Mouse (Mus musculus) E14TG2a.4 (cell line): ENCODE results near the gene Med13l.
A peak's percentile ranks its signal among the peaks of the same experiment; 100 is the strongest.

Experiments
- H3K27me3 ChIP-seq: 2 replicates; pipeline ENCODE4 v1.6.1; 2014; ENCODE audit warnings: low read length, control low read depth; ENCODE audit not compliant: insufficient read depth
- H3K36me3 ChIP-seq: 2 replicates; pipeline ENCODE4 v1.6.1; 2014; ENCODE audit warnings: low read length, control low read depth; ENCODE audit not compliant: insufficient read depth
- H3K4me1 ChIP-seq: replicated peaks from 2 replicates; pipeline ENCODE4 v1.6.1; 2014; ENCODE audit warnings: low read depth, low read length, control low read depth
- H3K4me3 ChIP-seq: replicated peaks from 2 replicates; pipeline ENCODE4 v1.5.1; 2014; ENCODE audit warnings: mild to moderate bottlenecking, low read length
- H3K9me3 ChIP-seq: 2 replicates; pipeline ENCODE4 v1.6.1; 2014; ENCODE audit warnings: low read length, control low read depth
- CTCF ChIP-seq: conservative IDR thresholded peaks from 2 replicates; pipeline ENCODE4 v1.5.1; 2014; ENCODE audit warnings: low read length
- NANOG ChIP-seq: IDR thresholded peaks from 2 replicates; pipeline ENCODE4 v1.6.1; 2014; ENCODE audit warnings: borderline replicate concordance, low read length, mixed read lengths
- POU5F1 ChIP-seq: IDR thresholded peaks from 2 replicates; pipeline ENCODE4 v1.6.1; 2014; ENCODE audit warnings: low read length, borderline replicate concordance

The Med13l gene

GRCm38 (mm10) chr5:118725886-118726505, 165.5 kb downstream of the Med13l start:
- Histone ChIP-seq H3K4me3 (no peak overlapping the region), H3K9me3 (no peaks in the 10 kb centered on the region), H3K4me1 (peaks cover 33% of the 10 kb centered on the region), H3K27me3 (no peaks in the 10 kb centered on the region), H3K36me3 (peaks cover 90% of the 10 kb centered on the region)
- TF ChIP-seq NANOG (no peak), CTCF (no peak)

- peaks cover 33% of the 10 kb centered on the region for H3K4me1 ChIP-seq
- no peak overlapping the region for H3K4me3 ChIP-seq
- H3K9me3 ChIP-seq = no peaks in the 10 kb centered on the region
- H3K36me3 ChIP-seq = peaks cover 91% of the 10 kb centered on the region
- no peaks in the 10 kb centered on the region for H3K27me3 ChIP-seq
- TF ChIP-seq CTCF = no peak
- TF ChIP-seq POU5F1 = no peak
- TF ChIP-seq NANOG = no peak
Observed at GRCm38 (mm10) chr5:118727336-118727735, 166.9 kb downstream of the Med13l start.

- H3K4me3 ChIP-seq = no peak overlapping the region
- no peaks in the 10 kb centered on the region for H3K27me3 ChIP-seq
- H3K36me3 ChIP-seq = peaks cover 97% of the 10 kb centered on the region
Observed at GRCm38 (mm10) chr5:118732221-118732620, 171.7 kb downstream of the Med13l start.

GRCm38 (mm10) chr5:118732651-118733050, 172.2 kb downstream of the Med13l start:
- Histone ChIP-seq H3K36me3 (peaks cover 95% of the 10 kb centered on the region), H3K27me3 (no peaks in the 10 kb centered on the region), H3K4me1 (peaks cover 28% of the 10 kb centered on the region), H3K4me3 (no peak overlapping the region), H3K9me3 (no peaks in the 10 kb centered on the region)
- no peak for TF ChIP-seq POU5F1
- no peak for TF ChIP-seq CTCF
- no peak for TF ChIP-seq NANOG

More at GRCm38 (mm10) chr5:118732221-118732620, 171.7 kb downstream of the Med13l start:
- Histone ChIP-seq H3K4me1 (peaks cover 29% of the 10 kb centered on the region), H3K9me3 (no peaks in the 10 kb centered on the region)
- TF ChIP-seq POU5F1 (no peak), CTCF (no peak), NANOG (no peak)

DNA sequence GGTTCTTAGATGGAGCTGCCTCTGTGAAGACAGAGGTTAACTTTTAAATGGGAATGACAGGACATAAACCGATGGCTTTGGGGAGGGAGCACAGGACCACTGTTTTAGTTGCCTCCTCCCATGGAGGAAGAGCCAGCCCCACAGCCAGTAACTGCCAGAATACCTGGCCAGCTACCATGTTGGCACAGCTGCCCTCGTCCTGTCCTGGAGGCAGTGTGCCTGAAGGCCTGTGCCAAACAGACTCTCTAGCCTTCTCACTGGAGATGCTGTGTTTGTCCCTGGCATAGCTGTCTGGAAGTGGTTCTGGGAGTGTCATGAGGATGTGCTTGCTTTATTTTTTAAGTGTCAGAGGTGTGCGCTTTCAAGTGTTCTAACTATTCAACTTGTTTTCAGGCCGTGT, 173.1 kb downstream of the Med13l start:
- H3K4me3 ChIP-seq = no peak overlapping the region
- H3K27me3 ChIP-seq = no peaks in the 10 kb centered on the region
- peaks cover 95% of the 10 kb centered on the region for H3K36me3 ChIP-seq
- H3K9me3 ChIP-seq = no peaks in the 10 kb centered on the region
- peaks cover 18% of the 10 kb centered on the region for H3K4me1 ChIP-seq
- TF ChIP-seq POU5F1 (no peak), NANOG (no peak), CTCF (no peak)

GRCm38 (mm10) chr5:118734455-118734854, 174.0 kb downstream of the Med13l start:
- no peak overlapping the region for H3K4me3 ChIP-seq
- H3K4me1 ChIP-seq = peaks cover 15% of the 10 kb centered on the region
- H3K36me3 ChIP-seq = peaks cover 94% of the 10 kb centered on the region
- H3K27me3 ChIP-seq = no peaks in the 10 kb centered on the region
- no peaks in the 10 kb centered on the region for H3K9me3 ChIP-seq
- no peak for TF ChIP-seq CTCF
- TF ChIP-seq POU5F1 = no peak
- no peak for TF ChIP-seq NANOG

GRCm38 (mm10) chr5:118735738-118736137, 175.3 kb downstream of the Med13l start:
- Histone ChIP-seq H3K36me3 (peaks cover 94% of the 10 kb centered on the region), H3K27me3 (no peaks in the 10 kb centered on the region), H3K9me3 (no peaks in the 10 kb centered on the region), H3K4me1 (peaks cover 15% of the 10 kb centered on the region), H3K4me3 (no peak overlapping the region)
- TF ChIP-seq CTCF = no peak
- TF ChIP-seq POU5F1 = no peak
- TF ChIP-seq NANOG = no peak

DNA sequence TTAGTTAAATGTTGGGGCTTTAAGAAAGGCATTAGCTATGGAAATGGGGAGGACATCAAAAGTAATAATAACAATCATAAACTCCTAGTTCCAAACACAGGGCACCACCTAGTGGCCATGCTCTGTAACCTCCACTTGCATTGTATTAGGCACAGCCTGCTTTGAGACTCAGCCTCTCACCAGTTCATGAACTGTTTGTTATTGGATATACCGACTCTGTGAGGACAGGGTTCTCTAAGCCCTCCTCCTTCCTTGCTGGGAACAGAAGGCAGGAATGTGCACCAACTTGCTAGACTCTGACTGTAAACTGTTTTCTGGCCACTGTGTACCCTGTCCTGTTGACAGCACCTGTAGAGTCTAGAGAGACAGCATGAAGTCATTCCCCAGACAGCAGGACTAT, 177.1 kb downstream of the Med13l start:
- Histone ChIP-seq H3K36me3 (peaks cover 95% of the 10 kb centered on the region), H3K9me3 (no peaks in the 10 kb centered on the region), H3K4me1 (peaks cover 15% of the 10 kb centered on the region), H3K4me3 (no peak overlapping the region), H3K27me3 (no peaks in the 10 kb centered on the region)
- TF ChIP-seq CTCF (peak; percentile 70), NANOG (no peak)

DNA sequence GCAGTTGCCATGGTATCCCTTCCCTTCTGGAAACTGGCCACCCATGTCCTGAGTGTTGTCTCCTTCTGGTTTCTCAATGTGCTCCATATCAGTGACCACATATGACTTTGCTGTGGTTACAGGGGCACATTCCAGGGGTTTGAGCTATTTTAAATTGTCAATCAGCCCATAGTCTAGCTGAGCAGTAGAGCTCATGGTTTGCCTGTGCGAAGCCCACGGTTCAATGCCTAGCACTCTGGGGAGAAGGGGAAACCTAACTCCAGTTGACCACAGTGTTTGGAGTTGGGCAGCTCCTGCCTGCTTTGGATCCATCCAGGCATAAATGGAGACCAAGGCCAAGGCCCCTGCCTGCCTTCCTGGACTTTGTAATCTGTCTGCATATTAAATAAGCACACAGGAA, 182.6 kb downstream of the Med13l start:
- H3K4me3 ChIP-seq = no peak overlapping the region
- no peaks in the 10 kb centered on the region for H3K9me3 ChIP-seq
- TF ChIP-seq POU5F1 (no peak), CTCF (no peak), NANOG (no peak)
- H3K36me3 ChIP-seq = peaks cover 99% of the 10 kb centered on the region
- H3K27me3 ChIP-seq = no peaks in the 10 kb centered on the region
- H3K4me1 ChIP-seq = peaks cover 3% of the 10 kb centered on the region; the same call in 1 of the 2 replicates
